Mouse (Mus musculus) A20 (cell line): ENCODE results near the gene Egln2.

Source experiments
- DNase-seq: peaks from one replicate; pipeline ENCODE4 v3.0.0-alpha.2; 2011; ENCODE audit warnings: low read depth, low spot score

Egln2 gene

GRCm38 (mm10) chr7:27177942-27178323, 11.3 kb upstream of the Egln2 start:
- no peak for DNase-seq

- no peak for DNase-seq
These were observed 8.3 kb upstream of the Egln2 start for GRCm38 (mm10) chr7:27174896-27175295.

GRCm38 (mm10) chr7:27174496-27174895, 7.9 kb upstream of the Egln2 start:
- DNase-seq, result no peak

GRCm38 (mm10) chr7:27170981-27171380, 4.4 kb upstream of the Egln2 start:
- DNase-seq, result no peak

- DNase-seq, result peak; percentile 54
These were observed 1.8 kb upstream of the Egln2 start for GRCm38 (mm10) chr7:27168371-27168770.

- no peak for DNase-seq
These were observed 983 bp upstream of the Egln2 start for GRCm38 (mm10) chr7:27167475-27168094.

- DNase-seq, result peak; percentile 92
These were observed 381 bp downstream of the Egln2 start for GRCm38 (mm10) chr7:27166229-27166613.

- DNase-seq, result peak; percentile 41
These were observed 906 bp downstream of the Egln2 start for GRCm38 (mm10) chr7:27165696-27166095.

- DNase-seq, result no peak
These were observed 1.5 kb downstream of the Egln2 start for GRCm38 (mm10) chr7:27165007-27165655.

- no peak for DNase-seq
These were observed 2.3 kb downstream of the Egln2 start for GRCm38 (mm10) chr7:27164112-27164947.

GRCm38 (mm10) chr7:27163450-27163805, 3.2 kb downstream of the Egln2 start:
- DNase-seq, result no peak

- DNase-seq, result no peak
These were observed 3.7 kb downstream of the Egln2 start for GRCm38 (mm10) chr7:27162780-27163449.

GRCm38 (mm10) chr7:27161744-27162143, 4.9 kb downstream of the Egln2 start:
- no peak for DNase-seq

GRCm38 (mm10) chr7:27160921-27161320, 5.7 kb downstream of the Egln2 start:
- DNase-seq, result no peak

- DNase-seq, result peak; percentile 80
These were observed 6.7 kb downstream of the Egln2 start for GRCm38 (mm10) chr7:27159882-27160281.

GRCm38 (mm10) chr7:27159256-27159655, 7.3 kb downstream of the Egln2 start:
- DNase-seq, result no peak

GRCm38 (mm10) chr7:27158171-27158570, 8.4 kb downstream of the Egln2 start:
- no peak for DNase-seq

GRCm38 (mm10) chr7:27156005-27156404, 10.6 kb downstream of the Egln2 start:
- DNase-seq, result no peak

GRCm38 (mm10) chr7:27153205-27153764, 13.3 kb downstream of the Egln2 start, which contains the start of gene Cyp2t4:
Gene Cyp2t4, plus strand, starts transcription at chr7:27153714.
- DNase-seq, result no peak

- no peak for DNase-seq
These were observed 30.1 kb downstream of the Egln2 start for GRCm38 (mm10) chr7:27136410-27136996.

- no peak for DNase-seq
These were observed 32.8 kb downstream of the Egln2 start for GRCm38 (mm10) chr7:27133757-27134156.
